Mouse (Mus musculus) heart, postnatal 25 days (tissue): ENCODE data around the gene Fundc1. TPM values are rescaled to one million over a fixed set of nuclear protein-coding genes. Genes with fewer than 3 reads are reported as not detected.
"Not testable (repeated sequence)": the region's sequence is repeated elsewhere in the genome, so short reads cannot be mapped to it uniquely, and the experiment has no call there.

ENCODE experiments used
- DNase-seq: peaks from one replicate; pipeline ENCODE4 v3.0.0; 2022; ENCODE audit warnings: low spot score
- intact Hi-C: fragments of 180-260 bp; cut with DNase I; formaldehyde crosslinking; loops from one replicate; pipeline ENCODE4 v1.15.1; 2025
- total RNA-seq, 2 experiments: library from RNA; stranded (reverse); gene quantifications; 2 replicates each; pipeline ENCODE4 v1.2.3; 2021

The Fundc1 gene
- total RNA-seq: 10 to 100 TPM; 27.0 to 27.3 TPM

GRCm38 (mm10) chrX:17571621-17572459 lies at the start of gene Fundc1:
TSS of gene Fundc1 (minus strand) at chrX:17572325.
- peak; percentile 93 for DNase-seq
- intact Hi-C loops: loop anchor here (10.0 kb wide), 1 partner anchor 47 kb away; no protein-coding TSS in a partner anchor

DNA sequence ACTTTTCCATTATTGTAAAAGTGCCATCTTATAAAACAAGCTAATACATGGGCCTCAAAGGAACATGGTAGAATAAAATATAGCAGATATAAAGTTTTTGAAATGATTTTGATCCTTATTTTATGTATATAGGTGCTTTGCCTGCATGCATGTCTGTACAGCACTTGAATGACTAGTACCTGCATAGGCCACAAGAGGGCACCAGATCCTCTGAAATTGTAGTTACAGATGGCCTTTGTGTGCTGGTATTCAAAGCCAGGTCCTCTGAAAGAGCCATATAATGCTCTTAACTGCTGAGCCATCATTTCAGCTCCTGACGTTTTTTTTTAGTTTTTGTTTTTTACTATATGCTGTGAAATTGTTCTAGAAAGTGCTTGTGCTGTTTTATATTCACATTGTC lies 39.1 kb upstream of the Fundc1 start:
- intact Hi-C loops: no loop called here
- DNase-seq: no peak

DNA sequence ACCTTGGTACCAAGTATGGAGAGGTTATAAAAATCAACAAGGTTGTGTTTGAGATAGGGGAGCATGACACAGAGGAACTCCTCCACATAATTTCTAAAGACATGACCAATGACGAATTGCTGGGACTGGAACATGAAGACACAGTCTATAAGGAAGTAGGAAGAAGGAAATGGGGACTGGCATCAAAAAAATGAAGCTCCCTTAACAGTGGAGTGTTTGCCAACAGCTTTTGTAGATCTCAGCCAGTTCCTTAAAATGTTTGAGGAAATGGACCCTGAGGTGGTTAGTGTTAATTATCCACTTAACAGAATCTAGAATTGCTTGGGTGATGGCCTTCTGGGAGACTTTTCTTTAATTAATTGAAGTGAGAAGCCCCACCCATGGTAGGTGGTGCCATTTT lies 36.6 kb upstream of the Fundc1 start:
- intact Hi-C loops: no loop called here
- DNase-seq: no peak

DNA sequence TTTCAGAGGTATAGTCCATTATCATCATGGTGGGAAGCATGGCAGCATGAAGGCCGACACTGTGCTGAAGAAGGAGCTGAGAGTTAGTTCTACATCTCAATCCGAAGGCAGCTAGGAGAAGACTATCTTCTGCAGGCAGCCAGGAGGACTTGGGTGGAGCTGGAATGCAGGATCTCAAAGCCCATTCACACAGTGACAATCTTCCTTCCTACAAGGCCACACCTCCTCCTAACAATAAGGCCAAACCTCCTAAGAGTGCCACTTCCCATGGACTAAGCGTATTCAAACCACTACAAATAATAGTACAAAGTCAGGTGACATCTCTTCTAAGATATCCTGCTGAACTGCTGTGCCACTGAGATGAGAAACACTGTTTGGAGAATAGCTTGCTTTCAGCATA lies 35.5 kb upstream of the Fundc1 start:
- intact Hi-C loops: no loop called here
- DNase-seq: no peak

DNA sequence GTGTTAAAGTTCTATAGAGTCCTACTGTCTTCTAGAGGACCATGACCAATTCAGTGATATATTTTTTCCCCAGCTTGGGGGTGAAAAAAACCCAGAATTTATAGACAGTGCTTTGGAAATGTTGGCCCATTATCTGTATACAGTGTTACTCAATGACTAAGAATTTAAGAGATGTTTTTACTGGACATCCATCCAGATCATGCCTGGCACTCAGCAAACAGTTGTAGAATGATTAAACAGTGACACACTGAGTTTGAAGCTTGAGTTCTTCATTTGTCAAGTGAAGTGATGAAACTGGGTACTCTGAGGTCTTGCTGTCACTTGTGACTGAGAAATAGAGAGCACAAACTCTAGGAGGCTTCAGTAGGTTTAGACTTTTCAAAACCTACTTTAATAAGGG lies 21.2 kb upstream of the Fundc1 start:
- intact Hi-C loops: no loop called here
- DNase-seq: no peak

DNA sequence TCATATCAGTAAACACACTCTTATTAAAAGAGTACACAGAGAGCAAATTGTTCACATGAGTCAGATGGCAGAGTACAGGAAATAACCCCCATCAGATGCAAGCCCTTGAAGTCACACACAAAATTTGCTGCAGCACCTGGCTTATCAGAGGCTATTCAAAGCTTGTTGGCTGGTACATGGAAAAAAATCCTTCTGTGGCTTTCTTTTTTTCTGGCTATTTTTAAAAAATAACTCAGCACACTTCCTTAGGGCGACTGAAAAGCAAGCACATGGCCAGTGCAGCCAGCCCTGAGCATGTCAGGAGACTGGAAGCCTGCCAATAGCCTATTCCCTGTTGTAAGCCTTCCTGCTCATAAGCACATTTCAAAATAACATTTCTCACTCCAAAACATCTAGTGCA lies 18.6 kb upstream of the Fundc1 start:
- peak; percentile 36 for DNase-seq
- intact Hi-C loops: no loop called here

DNA sequence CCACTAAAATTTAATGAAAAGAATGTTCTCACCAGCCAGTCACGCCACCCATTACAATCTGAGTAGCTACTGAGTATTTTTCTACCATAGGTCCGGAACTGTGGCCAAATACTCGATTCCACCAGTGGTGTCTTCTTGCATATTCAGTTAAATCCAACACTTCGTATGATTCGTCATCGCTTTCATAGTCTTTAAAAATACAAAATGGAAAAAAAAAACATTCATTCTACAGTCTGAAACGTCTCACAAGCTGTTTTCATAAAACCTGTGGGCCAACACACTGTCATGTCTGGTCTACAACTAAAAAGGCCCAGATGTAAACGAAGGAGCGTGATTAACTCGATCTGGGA lies 879 bp downstream of the Fundc1 start:
- intact Hi-C loops: loop anchor here (10.0 kb wide), 1 partner anchor 46 kb away; no protein-coding TSS in a partner anchor

DNA sequence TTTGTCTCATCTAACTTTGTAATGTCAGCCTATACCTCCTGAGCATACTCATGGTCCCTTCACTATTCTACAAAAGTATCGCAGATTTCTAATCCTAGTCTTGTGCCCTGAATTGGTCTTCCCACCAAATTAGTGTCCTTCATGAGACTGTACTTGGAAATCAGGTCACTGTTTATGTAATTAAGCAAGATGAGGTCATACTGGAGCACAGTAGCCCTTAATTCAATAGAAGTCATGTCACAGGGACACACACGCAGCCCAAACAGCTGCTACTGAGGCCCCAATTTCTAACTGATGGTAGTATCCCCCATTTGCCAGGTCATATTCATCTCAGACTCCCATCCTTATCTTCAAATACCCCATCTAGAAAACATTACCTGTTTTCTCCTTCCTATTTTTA lies 3.5 kb downstream of the Fundc1 start:
- intact Hi-C loops: no loop called here
- no peak for DNase-seq

More for the DNA sequence above, 879 bp downstream of the Fundc1 start:
- DNase-seq: no peak

DNA sequence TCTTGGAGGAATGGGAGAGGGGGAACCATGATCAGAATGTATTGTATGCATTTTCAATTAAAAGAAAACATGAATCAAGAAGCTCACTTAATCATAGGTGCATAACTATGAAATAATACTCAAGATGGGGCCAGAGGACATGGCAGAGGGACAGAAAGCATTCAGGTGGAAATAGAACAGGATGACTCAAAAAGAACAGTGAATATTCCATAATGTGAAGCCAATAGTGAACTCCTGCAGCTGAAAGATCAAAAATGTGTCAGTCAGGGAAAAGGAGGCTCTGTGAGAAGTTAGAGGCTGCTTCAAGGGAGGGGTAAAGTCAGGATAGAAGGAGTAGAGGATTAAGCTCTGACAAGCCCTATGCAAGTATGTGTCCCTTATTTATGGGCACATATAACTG lies 6.4 kb downstream of the Fundc1 start:
- intact Hi-C loops: no loop called here
- DNase-seq: no peak

DNA sequence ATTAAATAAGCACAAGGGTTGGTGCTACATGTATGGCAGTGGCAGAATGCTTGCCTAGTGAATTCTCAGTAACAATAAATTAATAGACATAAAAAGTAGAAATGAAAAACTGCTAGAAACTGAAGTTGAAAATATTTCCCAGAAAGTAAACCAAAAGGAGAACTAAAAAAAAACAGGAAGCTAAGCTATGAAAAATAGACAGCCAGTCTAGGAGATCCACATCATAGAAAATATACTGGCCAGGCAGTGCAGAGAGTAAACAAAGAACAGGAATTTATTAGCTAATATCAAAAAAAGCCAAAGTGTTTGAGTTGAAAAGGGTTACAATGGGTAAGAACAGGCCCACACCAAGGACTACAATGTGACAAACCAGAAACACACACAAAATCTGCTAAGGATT lies 7.4 kb downstream of the Fundc1 start:
- intact Hi-C loops: no loop called here
- DNase-seq: no peak

DNA sequence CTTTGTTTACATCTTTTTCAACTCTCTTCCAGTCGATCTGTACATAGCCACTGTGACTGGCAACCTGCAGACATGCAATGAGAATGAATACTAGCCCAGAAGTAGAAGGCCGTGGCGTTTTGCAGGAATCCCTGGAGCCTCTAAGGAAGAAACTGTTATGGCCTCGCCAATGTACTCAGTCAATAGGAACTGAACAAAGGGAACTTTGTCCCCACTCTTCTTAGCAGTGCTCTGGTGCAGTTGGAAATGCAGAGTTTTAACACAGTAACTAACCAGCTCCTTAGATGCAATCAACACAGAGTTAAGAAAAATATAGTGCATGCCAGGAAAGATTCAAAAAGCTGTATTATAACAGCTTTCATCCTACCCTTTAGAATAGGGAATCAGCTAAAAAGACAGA lies 13.4 kb downstream of the Fundc1 start:
- intact Hi-C loops: no loop called here

GRCm38 (mm10) chrX:17554488-17554887 lies 17.6 kb downstream of the Fundc1 start:
- no peak for DNase-seq
- intact Hi-C loops: no loop called here

More for the DNA sequence above, 13.4 kb downstream of the Fundc1 start:
- DNase-seq: no peak

DNA sequence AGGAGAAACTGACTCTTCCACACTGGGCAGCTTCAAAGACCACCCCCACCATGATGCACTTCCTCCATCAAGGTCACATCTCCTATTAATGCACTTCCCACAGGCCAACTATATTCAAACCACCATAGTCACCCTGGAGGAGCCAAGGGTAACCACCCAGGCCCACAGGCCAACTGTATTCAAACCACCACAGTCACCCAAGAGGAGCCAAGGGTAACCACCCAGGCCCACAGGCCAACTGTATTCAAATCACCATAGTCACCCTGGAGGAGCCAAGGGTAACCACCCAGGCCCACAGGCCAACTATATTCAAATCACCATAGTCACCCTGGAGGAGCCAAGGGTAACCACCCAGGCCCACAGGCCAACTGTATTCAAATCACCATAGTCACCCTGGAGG lies 20.5 kb downstream of the Fundc1 start:
- intact Hi-C loops: not testable (repeated sequence)

DNA sequence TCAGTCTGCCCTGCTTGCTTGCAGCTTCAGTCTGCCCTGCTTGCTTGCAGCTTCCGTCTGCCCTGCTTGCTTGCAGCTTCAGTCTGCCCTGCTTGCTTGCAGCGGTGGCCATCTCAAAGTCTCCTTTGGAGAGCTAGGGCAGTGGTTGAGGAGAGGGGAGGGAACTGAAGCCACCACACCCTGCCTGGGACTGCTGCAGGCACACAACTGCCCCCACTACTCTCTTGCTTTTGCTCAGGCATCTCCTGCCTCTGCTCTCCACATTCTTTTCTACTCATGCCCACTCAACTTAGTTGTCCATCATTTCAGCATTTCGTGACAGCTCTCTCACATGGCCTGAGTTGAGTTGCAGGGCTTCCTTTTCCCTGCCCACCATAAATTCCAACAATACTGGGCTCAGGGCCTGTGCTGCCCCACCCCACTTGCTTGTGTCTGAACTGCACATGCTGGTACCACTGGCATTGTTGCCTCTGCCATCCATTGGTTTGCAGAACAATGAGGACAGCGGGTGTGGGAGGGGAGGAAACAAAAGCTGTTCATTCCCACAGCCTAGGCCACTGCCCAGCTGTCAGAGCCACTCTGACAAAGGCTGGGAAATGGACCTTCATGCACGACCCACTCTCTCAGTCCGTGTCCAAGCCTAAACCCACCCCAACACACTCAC lies 24.9 kb downstream of the Fundc1 start:
- intact Hi-C loops: no loop called here
- DNase-seq: no peak

More for the DNA sequence above, 20.5 kb downstream of the Fundc1 start:
- DNase-seq: not testable (repeated sequence)

DNA sequence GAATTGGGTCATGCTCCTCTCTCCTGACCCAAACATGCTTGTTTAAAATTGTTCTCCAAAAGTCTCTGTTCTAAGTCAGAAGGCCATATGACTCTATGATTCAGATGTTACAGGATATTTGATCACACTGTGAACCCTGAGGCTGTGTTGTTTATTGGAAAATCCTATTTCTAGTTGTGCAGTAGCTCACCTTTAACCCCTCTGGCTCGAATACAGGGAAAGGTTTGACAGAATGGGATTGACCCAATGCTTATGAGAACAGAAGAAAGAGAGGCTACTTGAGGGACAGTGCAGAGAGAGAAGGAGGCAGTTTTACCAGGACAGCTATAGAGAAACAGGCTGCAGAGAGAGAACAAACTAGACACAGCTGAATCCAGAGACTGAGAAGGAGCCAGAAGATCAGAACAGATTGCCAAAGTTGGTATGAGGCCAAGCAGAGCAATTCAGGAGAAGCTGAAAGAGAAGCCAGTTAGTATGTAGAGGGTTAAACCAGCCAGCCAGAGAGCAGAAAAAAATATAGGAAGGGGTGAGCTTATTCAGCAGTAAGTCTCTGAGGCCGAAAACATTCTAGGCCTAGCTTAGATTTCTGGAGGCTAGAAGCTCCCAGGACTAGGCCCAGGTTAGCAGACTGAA lies 27.1 kb downstream of the Fundc1 start:
- DNase-seq: no peak
- intact Hi-C loops: no loop called here

DNA sequence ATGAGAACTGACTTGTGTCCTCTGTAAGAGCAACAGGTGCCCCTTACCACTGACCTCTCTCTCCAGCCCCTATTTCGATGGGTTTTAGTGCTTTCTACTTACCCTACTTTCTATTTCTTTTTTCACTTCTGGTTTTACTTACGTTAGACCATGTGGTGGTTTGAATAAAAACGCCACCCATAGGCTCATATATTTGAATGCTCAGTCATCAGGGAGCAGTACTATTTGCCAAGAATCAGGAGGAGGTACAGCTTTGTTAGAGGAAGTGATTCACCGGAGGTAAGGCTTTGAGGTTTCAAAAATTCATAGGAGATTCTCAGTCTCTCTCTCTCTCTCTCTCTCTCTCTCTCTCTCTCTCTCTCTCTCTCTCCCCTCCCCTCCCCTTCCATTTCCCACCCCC lies 34.4 kb downstream of the Fundc1 start:
- intact Hi-C loops: no loop called here
- DNase-seq: no peak

GRCm38 (mm10) chrX:17527008-17527407 lies 45.1 kb downstream of the Fundc1 start:
- intact Hi-C loops: loop anchor here (10.0 kb wide), 1 partner anchor 48 kb away; the partner anchor contains the start of gene Fundc1
- peak; percentile 26 for DNase-seq

DNA sequence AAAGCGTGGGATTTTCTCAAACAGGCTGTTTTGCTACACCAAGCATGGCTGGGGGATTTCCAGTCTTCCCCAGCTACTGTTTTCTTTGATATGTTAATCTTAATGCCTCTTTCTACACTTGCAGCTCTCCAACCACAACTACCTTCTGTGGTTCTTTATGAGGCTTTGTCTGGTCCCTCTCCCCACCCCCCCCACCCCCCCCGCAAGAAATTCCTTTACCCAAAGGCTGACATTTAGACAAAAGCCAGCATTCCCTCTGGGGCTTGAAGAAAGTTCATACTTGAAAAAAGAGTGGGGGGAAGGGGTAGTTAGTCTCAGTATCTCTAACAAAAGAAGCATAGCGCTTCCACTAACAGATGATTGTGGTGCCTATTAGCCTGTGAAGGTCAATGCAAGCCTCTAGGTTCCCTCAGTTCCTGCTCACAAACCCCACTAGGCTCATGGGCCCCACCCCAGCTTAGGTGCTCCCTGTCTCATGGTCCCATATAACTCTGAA lies 50.9 kb downstream of the Fundc1 start:
- intact Hi-C loops: loop anchor here (10.0 kb wide), 1 partner anchor 54 kb away; the partner anchor contains the start of gene Fundc1

DNA sequence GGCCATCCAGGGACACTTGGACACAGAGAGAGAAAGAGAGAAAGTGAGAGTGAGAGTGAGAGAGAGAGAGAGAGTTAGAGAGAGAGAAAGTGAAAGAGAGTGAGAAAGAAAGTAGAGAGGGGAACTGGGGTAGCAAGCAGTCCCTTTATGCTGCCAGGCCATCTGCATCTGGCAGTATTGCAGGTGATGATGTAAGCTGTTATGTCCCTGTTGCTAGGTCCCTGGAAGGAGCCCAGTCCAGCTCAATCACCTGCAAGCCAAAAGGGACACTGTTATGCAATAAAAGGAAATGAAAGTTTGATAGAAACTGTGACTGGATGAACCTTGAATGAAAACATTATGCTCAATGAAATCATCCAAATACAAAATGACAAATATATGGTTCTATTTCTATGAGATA lies 52.0 kb downstream of the Fundc1 start:
- intact Hi-C loops: loop anchor here (10.0 kb wide), 1 partner anchor 55 kb away; the partner anchor contains the start of gene Fundc1
- peak; percentile 32 for DNase-seq

More for the DNA sequence above, 50.9 kb downstream of the Fundc1 start:
- DNase-seq: no peak

DNA sequence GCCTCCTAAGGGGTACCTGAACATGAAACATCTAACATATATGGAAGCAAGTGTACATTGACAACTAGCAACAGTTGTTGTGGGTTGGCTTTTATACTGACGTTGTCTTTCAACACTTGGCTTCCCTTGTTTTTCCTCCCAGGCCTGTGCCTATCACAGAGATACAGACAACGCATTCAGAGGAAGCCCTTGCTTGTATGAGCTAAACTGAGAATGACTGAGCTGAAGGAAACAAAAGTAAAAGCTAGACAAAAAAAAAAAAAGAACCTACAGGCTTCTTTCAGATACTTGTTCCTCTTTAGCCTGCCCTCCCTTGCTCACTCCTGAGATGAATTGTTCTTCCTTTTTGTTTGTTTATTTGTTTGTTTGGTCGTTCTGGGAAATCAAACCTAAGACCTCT lies 58.1 kb downstream of the Fundc1 start:
- DNase-seq: no peak
- intact Hi-C loops: no loop called here
